Mouse (Mus musculus): ENCODE data around the gene Fbln7.

- TF ChIP-seq CTCF (IDR thresholded peaks at IDR 0.05; ENCODE audit: control insufficient read depth, insufficient read depth, low read length) (no peak), POLR2A (IDR thresholded peaks at IDR 0.05; ENCODE audit: borderline replicate concordance, control insufficient read depth, low read depth, low read length) (no peak)
These were observed 28.0 kb downstream of the Fbln7 start for GRCm38 (mm10) chr2:128890661-128891335.

All from bone marrow, adult 2 months (tissue).